Mouse (Mus musculus): Measurements from ENCODE around the gene Tmem251.

Gene Tmem251

GRCm38 (mm10) chr12:102757055-102757688 is 13.6 kb downstream of the Tmem251 start:
- DNase-seq (ENCODE audit: low read depth): peak; percentile 43

- DNase-seq (ENCODE audit: low read depth): peak; percentile 97
These were observed 14.3 kb downstream of the Tmem251 start, which contains the start of the genes Gm28051, Gon7 and Ubr7 for GRCm38 (mm10) chr12:102757689-102758402. Gene Gm28051, minus strand, starts transcription at chr12:102757765. Gene Gon7, minus strand, starts transcription at chr12:102757803. Gene Ubr7, plus strand, starts transcription at chr12:102757967.

GRCm38 (mm10) chr12:102758403-102758756 is 14.8 kb downstream of the Tmem251 start, which contains the start of gene Gm20604:
Gene Gm20604, minus strand, starts transcription at chr12:102758672.
- DNase-seq (ENCODE audit: low read depth): no peak

- no peak for DNase-seq (ENCODE audit: low read depth)
These were observed 15.4 kb downstream of the Tmem251 start for GRCm38 (mm10) chr12:102758936-102759335.

GRCm38 (mm10) chr12:102761668-102762067 is 18.1 kb downstream of the Tmem251 start:
- DNase-seq (ENCODE audit: low read depth): no peak

- no peak for DNase-seq (ENCODE audit: low read depth)
These were observed 20.1 kb downstream of the Tmem251 start for GRCm38 (mm10) chr12:102763696-102764095.

GRCm38 (mm10) chr12:102769000-102769399 is 25.4 kb downstream of the Tmem251 start:
- DNase-seq (ENCODE audit: low read depth): peak; percentile 40

GRCm38 (mm10) chr12:102771601-102772000 is 28.0 kb downstream of the Tmem251 start:
- DNase-seq (ENCODE audit: low read depth): no peak

- no peak for DNase-seq (ENCODE audit: low read depth)
These were observed 29.1 kb downstream of the Tmem251 start for GRCm38 (mm10) chr12:102772676-102773075.

GRCm38 (mm10) chr12:102776035-102776434 is 32.5 kb downstream of the Tmem251 start:
- no peak for DNase-seq (ENCODE audit: low read depth)

GRCm38 (mm10) chr12:102778151-102778550 is 34.6 kb downstream of the Tmem251 start:
- no peak for DNase-seq (ENCODE audit: low read depth)

- peak; percentile 36 for DNase-seq (ENCODE audit: low read depth)
These were observed 35.9 kb downstream of the Tmem251 start for GRCm38 (mm10) chr12:102779452-102779851.

- peak; percentile 47 for DNase-seq (ENCODE audit: low read depth)
These were observed 39.3 kb downstream of the Tmem251 start for GRCm38 (mm10) chr12:102782841-102783240.

- DNase-seq (ENCODE audit: low read depth): no peak
These were observed 41.5 kb downstream of the Tmem251 start for GRCm38 (mm10) chr12:102784899-102785592.

GRCm38 (mm10) chr12:102785593-102785985 is 42.0 kb downstream of the Tmem251 start:
- DNase-seq (ENCODE audit: low read depth): no peak

- no peak for DNase-seq (ENCODE audit: low read depth)
These were observed 44.4 kb downstream of the Tmem251 start for GRCm38 (mm10) chr12:102787927-102788326.

Data from naive thymus-derived CD4-positive, alpha-beta T cell, adult 2 months (primary cell).